Mouse (Mus musculus) stomach, postnatal 0 days (tissue): Measurements from ENCODE around the gene Pygl. TPM values are rescaled to one million over a fixed set of nuclear protein-coding genes. Genes with fewer than 3 reads are reported as not detected.

Experiments used
- ATAC-seq: fragments of 200-750 bp; cut with Nextera tagmentation; 2 replicates; pipeline ENCODE4 v1.8.0; 2017; ENCODE audit not compliant: low FRiP score, low TSS enrichment
- DNase-seq: peaks from one replicate; pipeline ENCODE4 v3.0.0-alpha.2; 2016; ENCODE audit warnings: low spot score
- H3K27ac ChIP-seq: fragments of 300-500 bp; sonication (generic); replicated peaks from 2 replicates; pipeline ENCODE4 v1.5.1; 2014; ENCODE audit warnings: mild to moderate bottlenecking, control low read depth
- H3K27me3 ChIP-seq: fragments of 300-500 bp; sonication (generic); 2 replicates; pipeline ENCODE4 v1.6.1; 2014; ENCODE audit warnings: low read length; ENCODE audit not compliant: control insufficient read depth, insufficient read depth
- H3K36me3 ChIP-seq: fragments of 300-500 bp; sonication (generic); 2 replicates; pipeline ENCODE4 v1.6.1; 2014; ENCODE audit warnings: low read length, mixed read lengths; ENCODE audit not compliant: control insufficient read depth, insufficient read depth
- H3K4me1 ChIP-seq: fragments of 300-500 bp; sonication (generic); replicated peaks from 2 replicates; pipeline ENCODE4 v1.6.1; 2014; ENCODE audit warnings: antibody characterized with exemption; ENCODE audit not compliant: control insufficient read depth, insufficient read depth
- H3K4me2 ChIP-seq: fragments of 300-500 bp; sonication (generic); replicated peaks from 2 replicates; pipeline ENCODE4 v1.6.1; 2014; ENCODE audit warnings: low read depth, mild to moderate bottlenecking, control low read depth, moderate library complexity
- H3K4me3 ChIP-seq: fragments of 300-500 bp; sonication (generic); 2 replicates; pipeline ENCODE4 v1.5.1; 2014; ENCODE audit warnings: low read depth, low read length, control low read depth
- H3K9ac ChIP-seq: fragments of 300-500 bp; sonication (generic); 2 replicates; pipeline ENCODE4 v1.6.1; 2014; ENCODE audit warnings: mild to moderate bottlenecking, low read length, control low read depth, mixed read lengths
- H3K9me3 ChIP-seq: fragments of 300-500 bp; sonication (generic); 2 replicates; pipeline ENCODE4 v1.6.1; 2016; ENCODE audit warnings: low read length; ENCODE audit not compliant: control insufficient read depth
- CTCF ChIP-seq: IDR thresholded peaks from 2 replicates; pipeline ENCODE4 v1.5.1; 2016; ENCODE audit warnings: antibody characterized with exemption, low read depth, mild to moderate bottlenecking, moderate library complexity
- EP300 ChIP-seq: optimal IDR thresholded peaks from 2 replicates; pipeline ENCODE3; 2016; ENCODE audit warnings: antibody characterized with exemption
- WGBS: fragments of 180-500 bp; shearing (Covaris S2); extraction: QIAGEN DNeasy Blood & Tissue Kit; methylation state at CpG from one replicate; pipeline ENCODE4 v1.1.7; 2014; 5-methylcytosine and 5-hydroxymethylcytosine counted together
- polyA plus RNA-seq: library from polyadenylated mRNA; unstranded; fragments of >200 nt; fragmentation: Nextera tagmentation; extraction: Ambion mirVana; gene quantifications from 2 replicates; pipeline ENCODE4 v1.2.1, GENCODE M21; 2015

Pygl gene
- 18.3 and 20.0 TPM in 2 replicates for polyA plus RNA-seq

GRCm38 (mm10) chr12:70231294-70231693 lies at the start of gene Pygl:
Gene Pygl (minus strand): TSS chr12:70231488.
- H3K4me3 ChIP-seq, result no peak within 1 kb of the TSS
- no peak for DNase-seq

GRCm38 (mm10) chr12:70280930-70281329 lies 49.6 kb upstream of the Pygl start:
- Histone ChIP-seq H3K27ac (no peak overlapping the region), H3K9ac (no peak overlapping the region), H3K4me3 (no peak overlapping the region), H3K27me3 (no peaks in the 10 kb centered on the region), H3K36me3 (no peaks in the 10 kb centered on the region), H3K4me1 (no peaks in the 10 kb centered on the region), H3K9me3 (no peaks in the 10 kb centered on the region), H3K4me2 (no peak overlapping the region)
- no peak for TF ChIP-seq CTCF
- TF ChIP-seq EP300, result no peak
- WGBS, result 74% methylated on average over 2 of the region's 2 CpGs
- ATAC-seq (no peak), DNase-seq (no peak)

More at GRCm38 (mm10) chr12:70231294-70231693, at the start of gene Pygl:
- H3K4me2 ChIP-seq, result no peak within 1 kb of the TSS
- H3K27ac ChIP-seq, result no peak within 1 kb of the TSS
- TF ChIP-seq CTCF (no peak), EP300 (no peak)
- no peak for ATAC-seq
- no peaks in the 10 kb centered on the region for H3K9me3 ChIP-seq
- H3K36me3 ChIP-seq, result no peaks in the 10 kb centered on the region
- H3K9ac ChIP-seq, result no peak within 1 kb of the TSS
- 0 out of 2 replicates have a peak, but pooled peaks cover 2% of the 10 kb centered on the region for H3K4me1 ChIP-seq
- H3K27me3 ChIP-seq, result no peaks in the 10 kb centered on the region
- 81% methylated on average over 2 of the region's 2 CpGs for WGBS

- Histone ChIP-seq H3K4me3 (no peak overlapping the region), H3K4me1 (no peaks in the 10 kb centered on the region), H3K4me2 (no peak overlapping the region), H3K27ac (no peak overlapping the region), H3K36me3 (no peaks in the 10 kb centered on the region), H3K9ac (no peak overlapping the region), H3K27me3 (no peaks in the 10 kb centered on the region), H3K9me3 (no peaks in the 10 kb centered on the region)
- TF ChIP-seq CTCF, result no peak
- no peak for TF ChIP-seq EP300
- no peak for ATAC-seq
- 74% methylated on average over 10 of the region's 10 CpGs for WGBS
- DNase-seq, result no peak
Measured at GRCm38 (mm10) chr12:70280381-70280780, 49.1 kb upstream of the Pygl start.

GRCm38 (mm10) chr12:70277071-70277939 lies 46.0 kb upstream of the Pygl start:
- ATAC-seq (no peak), DNase-seq (no peak)
- Histone ChIP-seq H3K4me2 (no peak overlapping the region), H3K36me3 (no peaks in the 10 kb centered on the region), H3K9ac (no peak overlapping the region), H3K27me3 (no peaks in the 10 kb centered on the region), H3K27ac (no peak overlapping the region), H3K4me3 (no peak overlapping the region), H3K9me3 (no peaks in the 10 kb centered on the region), H3K4me1 (no peaks in the 10 kb centered on the region)
- 69% methylated on average over 12 of the region's 12 CpGs for WGBS
- TF ChIP-seq CTCF (no peak), EP300 (no peak)

GRCm38 (mm10) chr12:70269724-70270123 lies 38.4 kb upstream of the Pygl start:
- no peaks in the 10 kb centered on the region for H3K4me1 ChIP-seq
- H3K4me3 ChIP-seq, result no peak overlapping the region
- H3K27ac ChIP-seq, result no peak overlapping the region
- no peaks in the 10 kb centered on the region for H3K36me3 ChIP-seq
- ATAC-seq (no peak), DNase-seq (no peak)
- no peak for TF ChIP-seq EP300
- no peak for TF ChIP-seq CTCF
- H3K27me3 ChIP-seq, result no peaks in the 10 kb centered on the region
- whole genome bisulfite sequencing, result 70% methylated on average over 6 of the region's 6 CpGs
- no peak overlapping the region for H3K9ac ChIP-seq
- H3K9me3 ChIP-seq, result no peaks in the 10 kb centered on the region
- H3K4me2 ChIP-seq, result no peak overlapping the region

- Histone ChIP-seq H3K4me2 (no peak overlapping the region), H3K4me1 (no peaks in the 10 kb centered on the region), H3K27me3 (no peaks in the 10 kb centered on the region), H3K9ac (no peak overlapping the region), H3K27ac (no peak overlapping the region), H3K36me3 (no peaks in the 10 kb centered on the region), H3K4me3 (no peak overlapping the region), H3K9me3 (no peaks in the 10 kb centered on the region)
- DNase-seq (no peak), ATAC-seq (no peak)
- TF ChIP-seq EP300 (no peak), CTCF (no peak)
- 83% methylated on average over 9 of the region's 9 CpGs for WGBS
Measured at GRCm38 (mm10) chr12:70267314-70267713, 36.0 kb upstream of the Pygl start.
